Mouse (Mus musculus) MEL (cell line): ENCODE data around the gene Pkd1l1. TPM values are rescaled to one million over a fixed set of nuclear protein-coding genes. Genes with fewer than 3 reads are reported as not detected.

ENCODE experiments used
- DNase-seq: peaks from one replicate; pipeline ENCODE4 v3.0.0; 2011; ENCODE audit warnings: low read depth, low spot score
- H3K27ac ChIP-seq: 2 replicates; pipeline ENCODE4 v1.5.1; 2012; ENCODE audit warnings: low read depth, mild to moderate bottlenecking, control low read depth, low read length, moderate library complexity; ENCODE audit not compliant: control insufficient read depth
- H3K27me3 ChIP-seq, 2 experiments: fragments of 150-350 bp in 1 of 2; sonication (generic) in 1 of 2; 2 replicates each; pipeline ENCODE4 v1.6.1; 2012; ENCODE audit warnings: low read length in 2 of 2, mild to moderate bottlenecking in 2 of 2, improper control_type of control experiment in 1 of 2, moderate library complexity in 1 of 2; ENCODE audit not compliant: insufficient read depth in 2 of 2, control insufficient read depth in 1 of 2
- H3K36me3 ChIP-seq, 2 experiments: 2 replicates each; pipeline ENCODE4 v1.6.1; 2012 to 2014; ENCODE audit warnings: low read length in 2 of 2, improper control_type of control experiment in 1 of 2, inconsistent platforms in 1 of 2, mild to moderate bottlenecking in 1 of 2; ENCODE audit not compliant: insufficient read depth in 2 of 2, control insufficient read depth in 1 of 2
- H3K4me1 ChIP-seq, 2 experiments: fragments of 150-350 bp in 1 of 2; sonication (generic) in 1 of 2; 2 replicates each; pipeline ENCODE4 v1.6.1; 2012; ENCODE audit warnings: low read length in 2 of 2, improper control_type of control experiment in 1 of 2, mild to moderate bottlenecking in 1 of 2; ENCODE audit not compliant: insufficient read depth in 2 of 2, control insufficient read depth in 1 of 2
- H3K4me3 ChIP-seq, 2 experiments: fragments of 150-350 bp in 1 of 2; sonication (generic) in 1 of 2; 2 replicates each; pipeline ENCODE4 v1.5.1; 2012; ENCODE audit warnings: low read depth in 2 of 2, low read length in 2 of 2, mild to moderate bottlenecking in 2 of 2, moderate library complexity in 2 of 2, control low read depth in 1 of 2, improper control_type of control experiment in 1 of 2; ENCODE audit not compliant: control insufficient read depth in 1 of 2, insufficient read depth in 1 of 2
- H3K79me2 ChIP-seq: 2 replicates; pipeline ENCODE4 v1.6.1; 2012; ENCODE audit warnings: mild to moderate bottlenecking, low read length, moderate library complexity; ENCODE audit not compliant: control insufficient read depth, poor library complexity, insufficient read depth
- H3K9ac ChIP-seq: 2 replicates; pipeline ENCODE4 v1.6.1; 2012; ENCODE audit warnings: low read depth, mild to moderate bottlenecking, control low read depth, low read length, moderate library complexity; ENCODE audit not compliant: control insufficient read depth, poor library complexity, severe bottlenecking
- H3K9me3 ChIP-seq: fragments of 150-350 bp; sonication (generic); replicated peaks from 2 replicates; pipeline ENCODE4 v1.6.1; 2012; ENCODE audit warnings: mild to moderate bottlenecking, low read length, improper control_type of control experiment, moderate library complexity; ENCODE audit not compliant: insufficient read depth
- E2F4 ChIP-seq: IDR thresholded peaks from 2 replicates; pipeline ENCODE4 v1.6.1; 2011; ENCODE audit warnings: low read depth, low read length, improper control_type of control experiment, borderline replicate concordance
- ELF1 ChIP-seq: IDR thresholded peaks from 2 replicates; pipeline ENCODE4 v1.6.1; 2014; ENCODE audit warnings: low read depth, mild to moderate bottlenecking, inconsistent platforms, low read length, improper control_type of control experiment, moderate library complexity
- EP300 ChIP-seq, 2 experiments: IDR thresholded peaks; 2 replicates each; pipeline ENCODE4 v1.6.1; 2011; ENCODE audit warnings: improper control_type of control experiment in 2 of 2, low read length in 2 of 2, low read depth in 1 of 2, mild to moderate bottlenecking in 1 of 2
- ETS1 ChIP-seq: IDR thresholded peaks from 2 replicates; pipeline ENCODE4 v1.6.1; 2012; ENCODE audit warnings: low read depth, mild to moderate bottlenecking, inconsistent platforms, low read length, improper control_type of control experiment, moderate library complexity
- GATA1 ChIP-seq: IDR thresholded peaks from 2 replicates; pipeline ENCODE4 v1.6.1; 2011; ENCODE audit warnings: low read depth, low read length, improper control_type of control experiment
- JUND ChIP-seq: IDR thresholded peaks from 2 replicates; pipeline ENCODE4 v1.6.1; 2011; ENCODE audit warnings: low read depth, mild to moderate bottlenecking, improper control_type of control experiment, low read length
- KAT2A ChIP-seq: conservative IDR thresholded peaks from 2 replicates; pipeline ENCODE4 v1.6.1; 2012; ENCODE audit warnings: low read depth, low read length, improper control_type of control experiment, inconsistent platforms
- MAX ChIP-seq: IDR thresholded peaks from 2 replicates; pipeline ENCODE4 v1.6.1; 2011; ENCODE audit warnings: low read length, improper control_type of control experiment
- RAD21 ChIP-seq: IDR thresholded peaks from 2 replicates; pipeline ENCODE4 v1.6.1; 2011; ENCODE audit warnings: mild to moderate bottlenecking, low read depth, low read length, improper control_type of control experiment
- SIN3A ChIP-seq: IDR thresholded peaks from 2 replicates; pipeline ENCODE4 v1.6.1; 2012; ENCODE audit warnings: low read length, improper control_type of control experiment, inconsistent platforms
- SMC3 ChIP-seq: IDR thresholded peaks from 2 replicates; pipeline ENCODE4 v1.6.1; 2011; ENCODE audit warnings: low read depth, low read length, improper control_type of control experiment
- TAL1 ChIP-seq: IDR thresholded peaks from 2 replicates; pipeline ENCODE4 v1.6.1; 2012; ENCODE audit warnings: mild to moderate bottlenecking, inconsistent platforms, low read length, moderate library complexity, mixed read lengths
- TCF12 ChIP-seq: IDR thresholded peaks from 2 replicates; pipeline ENCODE4 v1.6.1; 2014; ENCODE audit warnings: low read depth, mild to moderate bottlenecking, inconsistent platforms, low read length, improper control_type of control experiment, moderate library complexity
- USF1 ChIP-seq: IDR thresholded peaks from 2 replicates; pipeline ENCODE4 v1.6.1; 2014; ENCODE audit warnings: low read depth, mild to moderate bottlenecking, inconsistent platforms, low read length, improper control_type of control experiment, moderate library complexity
- ZMIZ1 ChIP-seq: IDR thresholded peaks from 2 replicates; pipeline ENCODE4 v1.6.1; 2012; ENCODE audit warnings: low read depth, mild to moderate bottlenecking, inconsistent platforms, low read length, improper control_type of control experiment, moderate library complexity
- ZNF384 ChIP-seq: IDR thresholded peaks from 2 replicates; pipeline ENCODE4 v1.6.1; 2012; ENCODE audit warnings: low read depth, mild to moderate bottlenecking, inconsistent platforms, low read length, improper control_type of control experiment
- polyA plus RNA-seq, 2 experiments: library from polyadenylated mRNA; stranded (reverse) in 1 of 2; unstranded in 1 of 2; fragments of >175 nt in 1 of 2; fragments of >200 nt in 1 of 2; gene quantifications; 2 replicates each; pipeline versions ENCODE4 v1.2.1 to v1.2.4; 2012; ENCODE audit warnings: low replicate concordance in 2 of 2, low read depth in 1 of 2; ENCODE audit not compliant: insufficient read length in 2 of 2, insufficient read depth in 1 of 2, missing spikeins in 1 of 2
- total RNA-seq: library from RNA; depleted of rRNA; stranded (reverse); fragments of 300-350 nt; gene quantifications from 2 replicates; pipeline ENCODE4 v1.2.3, GENCODE M21; 2012

The Pkd1l1 gene
- total and polyA plus RNA-seq, 3 experiments, result not detected

DNA sequence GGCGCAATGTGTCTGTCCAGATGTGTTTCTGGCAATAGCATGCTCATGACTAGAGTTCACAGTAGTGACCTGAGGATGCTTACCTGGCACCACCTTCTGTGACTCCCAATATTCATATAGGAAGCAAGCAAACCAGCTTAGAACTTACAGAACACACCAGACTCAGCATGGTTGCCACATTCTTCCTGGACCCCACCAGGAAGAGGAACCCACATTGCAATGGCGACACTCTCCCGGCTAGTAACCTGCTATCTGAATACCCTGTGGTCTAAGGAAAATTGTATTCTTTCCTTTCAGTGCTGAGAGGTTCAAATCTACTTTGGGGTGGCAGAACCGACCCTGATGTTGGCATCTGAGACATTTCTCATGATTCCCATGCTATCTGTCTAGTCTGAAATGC is 5.1 kb upstream of the Pkd1l1 start:
- Histone ChIP-seq H3K27ac (no peak overlapping the region), H3K4me1 (no peaks in the 10 kb centered on the region), H3K36me3 (no peaks in the 10 kb centered on the region), H3K27me3 (no peaks in the 10 kb centered on the region), H3K4me3 (no peak overlapping the region), H3K9ac (no peak overlapping the region), H3K9me3 (no peaks in the 10 kb centered on the region), H3K79me2 (no peaks in the 10 kb centered on the region)
- TF ChIP-seq E2F4, result no peak
- no peak for TF ChIP-seq ELF1
- TF ChIP-seq USF1, result no peak
- TF ChIP-seq MAX, result no peak
- no peak for TF ChIP-seq TCF12
- TF ChIP-seq SIN3A, result no peak
- TF ChIP-seq RAD21, result no peak
- TF ChIP-seq ZMIZ1, result no peak
- no peak for TF ChIP-seq EP300 (IDR thresholded peaks at IDR 0.05; ENCODE audit: low read depth in 1 of 2, low read length in 2 of 2)
- no peak for DNase-seq

DNA sequence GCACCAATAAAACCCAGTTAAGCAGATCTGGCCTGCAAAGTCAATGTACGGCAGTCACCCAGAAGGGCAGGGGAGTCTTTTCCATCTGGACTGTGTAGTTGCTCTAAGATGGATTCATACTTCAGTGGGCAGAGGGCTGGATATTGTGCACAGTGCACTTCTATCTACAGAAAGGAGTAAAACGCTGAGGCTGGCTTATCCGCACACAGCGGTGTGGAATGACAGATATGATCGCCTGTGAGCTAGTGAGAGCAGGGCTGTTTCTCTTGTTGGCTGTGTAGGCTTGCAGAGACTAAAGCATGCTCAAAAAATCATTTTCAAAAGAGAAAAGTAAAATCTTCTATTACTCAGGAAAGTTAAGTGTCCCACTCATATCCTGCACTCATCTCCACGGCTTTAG is 973 bp downstream of the Pkd1l1 start:
- Histone ChIP-seq H3K79me2 (no peaks in the 10 kb centered on the region), H3K27me3 (no peaks in the 10 kb centered on the region), H3K9ac (no peak overlapping the region), H3K27ac (no peak overlapping the region), H3K4me1 (peaks cover 9 to 12% of the 10 kb centered on the region in 2 experiments), H3K36me3 (peaks cover 0 to 10% of the 10 kb centered on the region in 2 experiments; a peak in 2 of 4 replicates), H3K9me3 (no peaks in the 10 kb centered on the region), H3K4me3 (no peak overlapping the region)
- 0 out of 2 replicates have a peak, but pooled peaks have one; percentile 23 for TF ChIP-seq GATA1
- TF ChIP-seq JUND, result no peak
- peak; percentile 25 for DNase-seq

DNA sequence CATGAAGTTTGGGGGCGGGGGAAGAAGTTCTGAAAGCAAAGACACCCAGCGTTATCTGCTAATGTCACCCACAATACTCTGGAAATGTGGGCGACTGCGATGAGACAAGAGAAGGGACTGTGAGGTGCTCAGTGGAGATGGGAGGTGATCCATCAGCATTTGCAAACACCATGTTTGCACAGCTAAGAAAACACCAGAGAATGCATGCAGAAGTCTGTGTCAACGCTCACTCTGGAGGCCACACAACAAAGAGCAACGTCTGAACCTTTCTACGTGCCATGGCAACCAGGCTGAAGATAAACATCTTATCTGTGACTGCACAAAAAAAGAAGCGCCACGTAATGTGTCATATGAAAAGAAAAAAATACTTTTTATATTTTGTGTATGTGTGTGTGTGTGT is 2.6 kb downstream of the Pkd1l1 start:
- Histone ChIP-seq H3K79me2 (no peaks in the 10 kb centered on the region), H3K27ac (no peak overlapping the region), H3K4me3 (peak overlapping the region in 1 of 2 experiments; percentile 7; a peak in 1 of 4 replicates), H3K36me3 (peaks cover 0 to 10% of the 10 kb centered on the region in 2 experiments; a peak in 2 of 4 replicates), H3K4me1 (peaks cover 9 to 12% of the 10 kb centered on the region in 2 experiments), H3K9me3 (no peaks in the 10 kb centered on the region), H3K27me3 (no peaks in the 10 kb centered on the region), H3K9ac (no peak overlapping the region)
- TF ChIP-seq TAL1 (peak; percentile 49), ETS1 (peak; percentile 22; the same call in 1 of the 2 replicates), KAT2A (no peak), TCF12 (peak; percentile 74), SIN3A (0 out of 2 replicates have a peak, but pooled peaks have one; percentile 17), EP300 (IDR thresholded peaks at IDR 0.05; ENCODE audit: low read depth in 1 of 2, low read length in 2 of 2) (peak in 1 of 2 experiments; percentile 75; a peak in 3 of 4 replicates), GATA1 (peak; percentile 65), ZNF384 (peak; percentile 76), SMC3 (no peak)
- DNase-seq, result peak; percentile 77
